Mouse (Mus musculus) CD8-positive naive resting alpha-beta T cell, adult 2 months (primary cell): Measurements from ENCODE around the gene Srd5a3.

ENCODE experiments used
- DNase-seq, 2 experiments: peaks; one replicate each; pipeline ENCODE4 v3.0.0; 2022; ENCODE audit warnings: low read depth in 2 of 2, low spot score in 2 of 2

Srd5a3 gene

GRCm38 (mm10) chr5:76187885-76188284 is 47.8 kb downstream of the Srd5a3 start:
- no peak for DNase-seq

- DNase-seq, result no peak
Observed at GRCm38 (mm10) chr5:76190609-76191008, 50.5 kb downstream of the Srd5a3 start.

GRCm38 (mm10) chr5:76193075-76193474 is 53.0 kb downstream of the Srd5a3 start:
- DNase-seq, result no peak

- DNase-seq, result no peak
Observed at GRCm38 (mm10) chr5:76194377-76194945, 54.4 kb downstream of the Srd5a3 start.

- no peak for DNase-seq
Observed at GRCm38 (mm10) chr5:76199346-76199745, 59.3 kb downstream of the Srd5a3 start.

- DNase-seq, result no peak
Observed at GRCm38 (mm10) chr5:76203171-76203570, 63.1 kb downstream of the Srd5a3 start.
